Mouse (Mus musculus) intestine, embryonic 15.5 days (tissue): Measurements from ENCODE around the gene Lss. TPM values are rescaled to one million over a fixed set of nuclear protein-coding genes. Genes with fewer than 3 reads are reported as not detected.

Experiments used
- ATAC-seq: fragments of 200-750 bp; cut with Nextera tagmentation; 2 replicates; pipeline ENCODE4 v1.8.0; 2017; ENCODE audit warnings: moderate TSS enrichment, moderate library complexity
- H3K27ac ChIP-seq: fragments of 300-500 bp; sonication (generic); 2 replicates; pipeline ENCODE4 v1.5.1; 2015; ENCODE audit warnings: mild to moderate bottlenecking, inconsistent platforms
- H3K27me3 ChIP-seq: fragments of 300-500 bp; sonication (generic); replicated peaks from 2 replicates; pipeline ENCODE4 v1.6.1; 2015; ENCODE audit warnings: inconsistent platforms
- H3K36me3 ChIP-seq: fragments of 300-500 bp; sonication (generic); 2 replicates; pipeline ENCODE4 v1.6.1; 2015; ENCODE audit warnings: inconsistent platforms
- H3K4me1 ChIP-seq: fragments of 300-500 bp; sonication (generic); replicated peaks from 2 replicates; pipeline ENCODE4 v1.6.1; 2015; ENCODE audit warnings: inconsistent platforms
- H3K4me2 ChIP-seq: fragments of 300-500 bp; sonication (generic); replicated peaks from 2 replicates; pipeline ENCODE4 v1.6.1; 2015; ENCODE audit warnings: mild to moderate bottlenecking, inconsistent platforms
- H3K4me3 ChIP-seq: fragments of 300-500 bp; sonication (generic); replicated peaks from 2 replicates; pipeline ENCODE4 v1.5.1; 2015; ENCODE audit warnings: inconsistent platforms
- H3K9ac ChIP-seq: fragments of 300-500 bp; sonication (generic); 2 replicates; pipeline ENCODE4 v1.6.1; 2015; ENCODE audit warnings: inconsistent platforms
- H3K9me3 ChIP-seq: fragments of 300-500 bp; sonication (generic); 2 replicates; pipeline ENCODE4 v1.6.1; 2016; ENCODE audit warnings: inconsistent platforms
- WGBS: fragments of 180-500 bp; shearing (Covaris S2); methylation state at CpG from one replicate; pipeline ENCODE4 v1.1.7; 2015; 5-methylcytosine and 5-hydroxymethylcytosine counted together
- polyA plus RNA-seq: library from polyadenylated mRNA; unstranded; fragments of >200 nt; fragmentation: Nextera tagmentation; extraction: Ambion mirVana; gene quantifications from 2 replicates; pipeline ENCODE4 v1.2.1, GENCODE M21; 2015

Gene Lss
- polyA plus RNA-seq, 1 experiment from 2014 or later: 67.2 TPM

DNA sequence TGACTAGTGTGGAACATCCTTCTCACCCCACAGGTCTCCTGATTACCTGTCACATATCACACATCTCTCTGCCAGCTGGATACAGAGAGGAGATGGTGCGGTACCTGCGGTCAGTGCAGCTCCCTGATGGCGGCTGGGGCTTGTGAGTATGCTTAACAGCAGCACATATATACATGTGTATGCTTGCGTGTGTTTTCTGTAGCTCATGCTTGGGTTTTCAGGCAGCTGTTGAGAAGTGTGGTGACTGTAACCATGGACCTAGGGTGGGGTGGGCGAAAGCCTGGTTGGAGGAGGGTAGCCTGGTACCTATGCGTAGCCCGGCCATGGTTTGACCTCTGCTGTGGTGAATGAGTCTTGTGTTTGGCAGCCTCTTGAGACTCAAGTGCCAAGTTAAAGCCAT, 4.1 kb downstream of the Lss start:
- WGBS: 96% methylated on average over 7 of the region's 7 CpGs
- no peak overlapping the region for H3K27ac ChIP-seq
- no peaks in the 10 kb centered on the region for H3K9me3 ChIP-seq
- peaks cover 36% of the 10 kb centered on the region for H3K36me3 ChIP-seq
- no peaks in the 10 kb centered on the region for H3K27me3 ChIP-seq
- H3K4me1 ChIP-seq: peaks cover 8% of the 10 kb centered on the region; the same call in 1 of the 2 replicates
- no peak overlapping the region for H3K4me3 ChIP-seq
- H3K4me2 ChIP-seq: no peak overlapping the region
- no peak for ATAC-seq
- H3K9ac ChIP-seq: no peak overlapping the region

DNA sequence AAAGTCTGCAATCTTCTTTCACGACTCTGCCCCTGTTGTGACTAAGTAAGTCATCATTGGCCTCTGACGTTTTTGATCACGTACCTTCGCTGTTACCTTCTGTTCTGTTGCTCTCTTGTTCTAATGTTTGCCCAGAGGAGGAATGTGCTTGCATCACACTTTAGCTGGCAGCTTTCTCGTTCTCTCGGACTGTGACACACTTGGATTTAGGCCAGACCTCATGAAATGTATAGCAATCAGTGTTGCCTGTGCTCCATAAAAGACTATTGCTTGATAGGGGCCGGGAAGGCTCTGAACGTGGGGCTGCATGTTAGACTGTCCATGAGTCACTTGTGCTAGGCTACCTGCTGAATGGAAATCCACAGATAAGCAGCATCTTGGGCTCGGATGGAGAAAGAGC, 6.2 kb downstream of the Lss start:
- Histone ChIP-seq H3K4me1 (peaks cover 4% of the 10 kb centered on the region; the same call in 1 of the 2 replicates), H3K27me3 (no peaks in the 10 kb centered on the region), H3K9me3 (no peaks in the 10 kb centered on the region), H3K9ac (no peak overlapping the region), H3K36me3 (peaks cover 48% of the 10 kb centered on the region), H3K4me3 (no peak overlapping the region), H3K27ac (no peak overlapping the region), H3K4me2 (no peak overlapping the region; the same call in 1 of the 2 replicates)
- 77% methylated on average over 9 of the region's 9 CpGs for whole genome bisulfite sequencing
- ATAC-seq: peak; percentile 59

DNA sequence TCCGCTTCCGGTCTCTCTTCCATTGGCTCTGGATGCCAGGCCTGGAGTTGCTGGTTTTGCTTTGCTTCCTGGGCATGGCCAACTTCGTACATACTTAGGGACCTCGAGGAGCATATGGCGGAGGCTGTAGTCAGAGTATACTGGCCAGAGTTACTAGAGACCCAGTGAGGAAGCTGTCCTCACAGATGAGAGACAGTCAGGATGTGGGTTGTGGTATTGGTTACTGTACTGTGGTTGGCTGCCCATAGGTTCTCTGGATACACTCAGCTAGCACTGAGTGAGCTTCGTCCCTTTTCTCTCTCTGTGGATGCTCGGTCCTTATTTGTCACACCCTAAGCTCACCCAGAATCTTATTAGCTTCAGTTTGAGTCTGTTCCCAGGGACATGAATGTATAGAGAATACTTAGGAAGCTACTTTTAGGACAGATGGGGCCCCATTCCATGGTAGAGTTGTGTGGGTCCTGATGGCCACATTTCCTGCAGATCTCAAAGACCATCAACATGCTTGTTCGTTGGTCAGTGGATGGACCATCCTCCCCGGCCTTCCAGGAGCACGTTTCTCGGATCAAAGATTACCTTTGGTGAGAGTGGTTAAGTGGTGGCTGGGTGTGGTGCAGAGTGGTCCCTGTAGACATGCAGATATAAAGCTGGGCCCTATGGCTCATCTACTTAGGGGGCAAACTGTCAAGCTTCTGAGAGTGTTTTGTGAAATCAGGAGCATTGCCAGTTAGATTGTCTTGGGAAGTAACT, 10.1 kb downstream of the Lss start:
- peaks cover 58% of the 10 kb centered on the region for H3K36me3 ChIP-seq
- no peaks in the 10 kb centered on the region for H3K27me3 ChIP-seq
- no peak overlapping the region for H3K27ac ChIP-seq
- H3K4me3 ChIP-seq: no peak overlapping the region
- no peak overlapping the region for H3K4me2 ChIP-seq
- no peak for ATAC-seq
- WGBS: 92% methylated on average over 11 of the region's 11 CpGs
- no peaks in the 10 kb centered on the region for H3K4me1 ChIP-seq
- no peaks in the 10 kb centered on the region for H3K9me3 ChIP-seq
- no peak overlapping the region for H3K9ac ChIP-seq

DNA sequence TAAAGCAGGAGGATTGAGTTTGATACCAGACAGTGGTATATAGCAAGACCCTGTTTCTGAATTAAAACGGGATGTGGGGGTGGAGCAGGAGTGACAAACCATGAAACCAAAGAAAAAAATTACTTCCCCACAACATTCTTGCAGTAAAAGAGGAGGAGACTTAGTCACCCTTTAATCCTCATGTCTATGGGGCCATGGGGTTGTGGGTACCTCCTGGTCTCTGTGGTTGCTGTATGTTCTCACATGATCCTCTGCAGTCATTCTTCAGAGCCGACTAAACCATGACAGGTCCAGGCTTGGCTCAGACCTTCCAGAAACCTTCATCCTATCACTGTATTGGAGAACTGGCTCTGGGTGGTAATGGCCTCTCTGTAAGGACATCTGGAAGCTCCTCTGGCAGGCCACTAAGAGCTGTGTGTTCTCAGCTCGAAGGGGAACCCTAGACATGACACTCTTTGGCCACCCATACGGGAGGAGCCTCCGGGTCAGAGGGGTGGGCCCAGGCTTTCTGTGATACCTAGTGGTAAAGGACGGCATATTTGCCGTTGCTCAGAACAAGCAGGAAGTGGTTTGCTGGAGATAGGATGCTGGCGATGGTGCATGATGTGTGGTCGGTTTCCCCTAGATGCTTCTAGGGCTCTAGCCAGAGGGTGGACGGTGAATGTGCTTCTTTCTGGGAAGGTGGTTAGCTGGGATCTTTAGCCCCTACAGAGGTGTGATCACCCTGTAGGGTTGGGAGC, 11.4 kb downstream of the Lss start:
- H3K27me3 ChIP-seq: no peaks in the 10 kb centered on the region
- H3K4me1 ChIP-seq: no peaks in the 10 kb centered on the region
- WGBS: 81% methylated on average over 10 of the region's 10 CpGs
- H3K9ac ChIP-seq: no peak overlapping the region
- H3K27ac ChIP-seq: no peak overlapping the region
- H3K4me3 ChIP-seq: no peak overlapping the region
- no peak overlapping the region for H3K4me2 ChIP-seq
- H3K36me3 ChIP-seq: peaks cover 70% of the 10 kb centered on the region
- ATAC-seq: no peak
- no peaks in the 10 kb centered on the region for H3K9me3 ChIP-seq

DNA sequence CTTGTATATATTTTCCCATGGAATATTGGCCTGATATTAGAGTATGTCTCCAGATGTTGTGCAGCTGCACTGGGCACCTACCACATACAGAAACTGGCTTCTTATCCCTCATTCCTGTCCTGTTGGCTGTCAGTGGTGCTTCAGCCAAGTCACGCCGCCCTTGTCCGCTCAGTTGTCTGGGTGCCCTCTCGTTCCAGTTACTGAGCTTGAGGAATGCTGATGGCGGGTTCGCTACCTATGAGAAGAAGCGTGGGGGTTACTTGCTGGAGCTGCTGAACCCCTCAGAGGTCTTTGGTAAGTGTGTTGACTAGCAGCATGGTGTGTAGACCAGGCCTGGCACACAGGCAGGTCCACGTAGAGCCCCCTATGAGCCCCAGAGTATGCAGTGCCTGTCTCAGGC, 15.2 kb downstream of the Lss start:
- no peaks in the 10 kb centered on the region for H3K4me1 ChIP-seq
- 92% methylated on average over 8 of the region's 8 CpGs for WGBS
- H3K4me2 ChIP-seq: no peak overlapping the region
- H3K36me3 ChIP-seq: peaks cover 68% of the 10 kb centered on the region
- no peak for ATAC-seq
- H3K4me3 ChIP-seq: no peak overlapping the region
- H3K27ac ChIP-seq: no peak overlapping the region
- H3K9ac ChIP-seq: no peak overlapping the region
- H3K27me3 ChIP-seq: no peaks in the 10 kb centered on the region
- H3K9me3 ChIP-seq: no peaks in the 10 kb centered on the region

DNA sequence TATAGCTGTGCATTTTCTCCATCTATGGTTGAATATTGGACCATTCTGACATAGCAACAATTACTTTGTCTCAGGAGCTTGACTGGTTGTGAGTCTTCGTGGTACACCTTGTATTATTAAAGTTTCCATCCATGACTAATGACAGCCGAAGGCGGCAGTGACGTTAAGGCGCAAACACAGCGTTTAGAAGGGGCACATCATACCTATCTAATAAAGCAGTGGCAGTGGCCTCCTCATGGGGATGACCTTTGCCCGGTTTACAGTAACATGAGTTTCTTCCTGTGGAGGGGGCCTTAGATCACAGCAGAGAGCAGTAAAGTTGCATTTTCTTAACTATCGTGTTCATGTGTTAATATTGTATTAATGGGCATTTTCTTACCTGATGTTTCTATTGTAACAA, 16.8 kb downstream of the Lss start:
- WGBS: 85% methylated on average over 8 of the region's 8 CpGs
- H3K9me3 ChIP-seq: no peaks in the 10 kb centered on the region
- no peak overlapping the region for H3K27ac ChIP-seq
- peaks cover 72% of the 10 kb centered on the region for H3K36me3 ChIP-seq
- H3K4me1 ChIP-seq: no peaks in the 10 kb centered on the region
- no peak overlapping the region for H3K4me3 ChIP-seq
- peak; percentile 40; the same call in 1 of the 2 replicates for ATAC-seq
- no peak overlapping the region for H3K9ac ChIP-seq
- H3K27me3 ChIP-seq: no peaks in the 10 kb centered on the region
- H3K4me2 ChIP-seq: no peak overlapping the region

DNA sequence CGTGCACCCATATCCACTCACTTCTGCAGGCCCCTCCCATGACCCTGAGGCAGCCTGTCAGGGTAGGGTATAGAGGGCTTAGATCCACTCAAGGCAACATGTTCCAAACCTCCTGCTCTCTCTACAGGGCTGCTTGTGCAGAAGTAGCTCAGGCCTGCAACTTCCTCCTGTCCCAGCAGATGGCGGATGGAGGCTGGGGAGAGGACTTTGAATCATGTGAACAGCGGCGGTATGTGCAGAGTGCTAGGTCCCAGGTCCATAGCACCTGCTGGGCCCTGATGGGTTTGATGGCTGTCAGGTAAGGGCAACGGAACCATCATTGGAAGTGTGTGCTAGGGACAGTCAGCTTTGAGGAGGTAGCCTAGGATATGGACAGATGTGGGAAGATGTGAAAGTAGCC, 19.1 kb downstream of the Lss start:
- Histone ChIP-seq H3K9me3 (no peaks in the 10 kb centered on the region), H3K36me3 (peaks cover 64% of the 10 kb centered on the region)

GRCm38 (mm10) chr10:76551556-76551955, 20.2 kb downstream of the Lss start:
- H3K4me1 ChIP-seq: no peaks in the 10 kb centered on the region
- H3K4me2 ChIP-seq: no peak overlapping the region
- no peak overlapping the region for H3K27ac ChIP-seq
- no peak for ATAC-seq
- 77% methylated on average over 3 of the region's 3 CpGs for WGBS
- no peak overlapping the region for H3K4me3 ChIP-seq
- peaks cover 58% of the 10 kb centered on the region for H3K36me3 ChIP-seq
- H3K9ac ChIP-seq: no peak overlapping the region
- no peaks in the 10 kb centered on the region for H3K27me3 ChIP-seq
- H3K9me3 ChIP-seq: no peaks in the 10 kb centered on the region

More for the DNA sequence above, 19.1 kb downstream of the Lss start:
- Histone ChIP-seq H3K9ac (no peak overlapping the region), H3K27ac (no peak overlapping the region), H3K4me2 (no peak overlapping the region), H3K4me3 (no peak overlapping the region), H3K27me3 (no peaks in the 10 kb centered on the region), H3K4me1 (no peaks in the 10 kb centered on the region)
- ATAC-seq: no peak
- 92% methylated on average over 5 of the region's 5 CpGs for WGBS

- Histone ChIP-seq H3K4me3 (no peak overlapping the region), H3K36me3 (peaks cover 45% of the 10 kb centered on the region), H3K27ac (no peak overlapping the region), H3K27me3 (no peaks in the 10 kb centered on the region), H3K4me1 (no peaks in the 10 kb centered on the region), H3K9me3 (no peaks in the 10 kb centered on the region), H3K9ac (no peak overlapping the region), H3K4me2 (no peak overlapping the region)
- 87% methylated on average over 5 of the region's 5 CpGs for WGBS
- no peak for ATAC-seq
Measured at GRCm38 (mm10) chr10:76554061-76554460, 22.7 kb downstream of the Lss start.

- H3K4me2 ChIP-seq: no peak within 1 kb of the TSS
- H3K9me3 ChIP-seq: no peaks in the 10 kb centered on the region
- no peak within 1 kb of the TSS for H3K27ac ChIP-seq
- WGBS: 84% methylated on average over 10 of the region's 10 CpGs
- no peak within 1 kb of the TSS for H3K9ac ChIP-seq
- H3K36me3 ChIP-seq: no peaks in the 10 kb centered on the region
- H3K4me3 ChIP-seq: no peak within 1 kb of the TSS
- no peaks in the 10 kb centered on the region for H3K27me3 ChIP-seq
- no peak for ATAC-seq
- H3K4me1 ChIP-seq: no peaks in the 10 kb centered on the region
Measured at GRCm38 (mm10) chr10:76561972-76562371, 30.6 kb downstream of the Lss start, which contains the start of gene Spatc1l. TSS of gene Spatc1l (plus strand) at chr10:76562272.

- Histone ChIP-seq H3K9me3 (no peaks in the 10 kb centered on the region), H3K9ac (no peak overlapping the region), H3K27ac (no peak overlapping the region), H3K27me3 (no peaks in the 10 kb centered on the region), H3K4me3 (no peak overlapping the region), H3K36me3 (no peaks in the 10 kb centered on the region), H3K4me2 (no peak overlapping the region), H3K4me1 (no peaks in the 10 kb centered on the region)
- no peak for ATAC-seq
- 88% methylated on average over 22 of the region's 22 CpGs for WGBS
Measured at GRCm38 (mm10) chr10:76569996-76570685, 38.8 kb downstream of the Lss start.

DNA sequence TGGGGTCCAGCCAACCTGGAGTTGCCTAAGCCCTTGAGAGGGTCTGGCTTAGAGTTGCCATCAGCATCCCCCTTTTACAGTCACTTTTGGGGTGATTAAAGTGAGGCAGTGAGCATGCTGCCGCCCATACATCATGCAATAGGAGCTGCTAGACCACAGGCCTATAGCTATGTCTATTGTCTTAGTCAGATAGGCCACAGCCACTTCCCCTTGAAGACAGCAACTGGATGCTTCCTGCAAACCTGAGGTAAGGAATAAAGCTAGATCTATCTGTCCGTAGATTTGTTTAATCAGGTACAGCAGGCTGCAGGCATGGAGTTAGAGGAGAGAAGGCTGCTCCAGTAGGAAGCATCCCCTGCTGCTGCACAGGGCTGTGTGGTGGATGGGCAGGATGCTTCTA, 39.7 kb downstream of the Lss start:
- Histone ChIP-seq H3K27me3 (no peaks in the 10 kb centered on the region), H3K9me3 (no peaks in the 10 kb centered on the region), H3K9ac (no peak overlapping the region), H3K36me3 (no peaks in the 10 kb centered on the region), H3K4me3 (no peak overlapping the region), H3K4me2 (no peak overlapping the region), H3K4me1 (no peaks in the 10 kb centered on the region), H3K27ac (no peak overlapping the region)
- no peak for ATAC-seq
- WGBS: 65% methylated on average over 2 of the region's 2 CpGs
